Mouse (Mus musculus) cerebellum, adult 2 months (tissue): ENCODE measurements around the gene Sema4d.

Experiments used
- CTCF ChIP-seq: fragments of 200-500 bp; IDR thresholded peaks from 2 replicates; pipeline ENCODE4 v1.5.1; 2011; ENCODE audit warnings: low read depth, mild to moderate bottlenecking, control low read depth, low read length, moderate library complexity, borderline replicate concordance; ENCODE audit not compliant: insufficient read depth
- POLR2A ChIP-seq: fragments of 200-500 bp; IDR thresholded peaks from 2 replicates; pipeline ENCODE4 v1.6.1; 2011; ENCODE audit warnings: low read length, control low read depth, borderline replicate concordance; ENCODE audit not compliant: insufficient read depth

DNA sequence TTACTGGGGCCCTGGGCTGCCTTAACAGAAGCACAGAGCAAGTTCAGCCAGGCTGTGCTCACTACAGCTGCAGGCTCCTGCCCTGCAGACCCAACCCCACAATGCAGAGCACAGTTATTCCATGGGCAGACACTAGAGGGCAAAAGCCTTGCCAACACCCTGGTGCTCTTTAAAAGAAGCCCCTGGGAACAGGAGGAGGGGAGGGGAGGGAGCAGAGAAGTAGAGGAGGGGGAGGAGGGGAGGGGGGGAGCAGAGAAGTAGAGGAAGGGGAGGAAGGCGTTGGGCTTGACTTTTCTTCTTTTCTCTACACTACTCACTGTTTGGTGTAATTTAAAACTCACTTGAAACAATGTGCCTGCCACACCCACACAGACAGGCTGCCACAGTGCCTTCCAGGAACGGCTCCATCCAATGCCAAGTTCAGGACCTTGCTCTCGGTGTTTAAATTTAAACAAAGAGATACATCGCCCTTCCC is 63.6 kb downstream of the Sema4d start:
- peak; percentile 8; the same call in 1 of the 2 replicates for TF ChIP-seq CTCF
- no peak for TF ChIP-seq POLR2A
